Mouse (Mus musculus) ES-E14 (cell line): ENCODE measurements around the gene Rptn. TPM values are rescaled to one million over a fixed set of nuclear protein-coding genes. Genes with fewer than 3 reads are reported as not detected.
"Not testable (repeated sequence)": the region's sequence is repeated elsewhere in the genome, so short reads cannot be mapped to it uniquely, and the experiment has no call there.

Experiments used
- DNase-seq: peaks from one replicate; pipeline ENCODE4 v3.0.0-alpha.2; 2013; ENCODE audit warnings: low read depth, low spot score
- H3K27ac ChIP-seq: 2 replicates; pipeline ENCODE4 v1.5.1; 2012; ENCODE audit warnings: low read depth, mild to moderate bottlenecking, low read length, moderate library complexity, mixed read lengths; ENCODE audit not compliant: poor library complexity, insufficient read depth, severe bottlenecking
- H3K36me3 ChIP-seq: 2 replicates; pipeline ENCODE4 v1.6.1; 2012; ENCODE audit warnings: mild to moderate bottlenecking, low read length, moderate library complexity, mixed read lengths; ENCODE audit not compliant: control insufficient read depth, poor library complexity, insufficient read depth, severe bottlenecking
- H3K4me1 ChIP-seq, 2 experiments: fragments of 150-350 bp in 1 of 2; sonication (generic) in 1 of 2; 2 replicates each; pipeline ENCODE4 v1.6.1; 2012; ENCODE audit warnings: low read length in 2 of 2, mild to moderate bottlenecking in 1 of 2, mixed read lengths in 1 of 2; ENCODE audit not compliant: control insufficient read depth in 2 of 2, insufficient read depth in 2 of 2, poor library complexity in 1 of 2
- H3K4me3 ChIP-seq, 2 experiments: fragments of 150-350 bp in 1 of 2; sonication (generic) in 1 of 2; 2 replicates each; pipeline ENCODE4 v1.5.1; 2012; ENCODE audit warnings: low read length in 2 of 2, low read depth in 1 of 2, mild to moderate bottlenecking in 1 of 2, mixed read lengths in 1 of 2; ENCODE audit not compliant: insufficient read depth in 1 of 2, poor library complexity in 1 of 2, severe bottlenecking in 1 of 2
- H3K9ac ChIP-seq: 2 replicates; pipeline ENCODE4 v1.6.1; 2012; ENCODE audit warnings: low read depth, mild to moderate bottlenecking, low read length, mixed read lengths; ENCODE audit not compliant: poor library complexity, insufficient read depth, severe bottlenecking
- H3K9me3 ChIP-seq: fragments of 150-350 bp; sonication (generic); 2 replicates; pipeline ENCODE4 v1.6.1; 2012; ENCODE audit warnings: low read depth, mild to moderate bottlenecking, low read length; ENCODE audit not compliant: control insufficient read depth, insufficient read depth
- CHD2 ChIP-seq: IDR thresholded peaks from 2 replicates; pipeline ENCODE4 v1.6.1; 2014; ENCODE audit warnings: mild to moderate bottlenecking, low read depth, low read length, inconsistent platforms
- HCFC1 ChIP-seq: IDR thresholded peaks from 2 replicates; pipeline ENCODE4 v1.6.1; 2012; ENCODE audit warnings: low read length, inconsistent platforms, borderline replicate concordance; ENCODE audit not compliant: insufficient read depth
- MAFK ChIP-seq: IDR thresholded peaks from 2 replicates; pipeline ENCODE4 v1.6.1; 2014; ENCODE audit warnings: mild to moderate bottlenecking, low read depth, low read length, inconsistent platforms; ENCODE audit not compliant: insufficient read depth
- ZC3H11A ChIP-seq: IDR thresholded peaks from 2 replicates; pipeline ENCODE4 v1.6.1; 2012; ENCODE audit warnings: low read depth, mild to moderate bottlenecking, inconsistent platforms, low read length, borderline replicate concordance
- ZNF384 ChIP-seq: IDR thresholded peaks from 2 replicates; pipeline ENCODE4 v1.6.1; 2012; ENCODE audit warnings: low read depth, low read length, inconsistent platforms
- in situ Hi-C, 2 experiments: fragments of 600-800 bp; cut with MboI; formaldehyde crosslinking; loops; one replicate each; pipeline ENCODE4 v1.15.1; 2025; ENCODE audit warnings: low sequenced_read_pairs in 2 of 2, inconsistent platforms in 1 of 2; ENCODE audit not compliant: unreplicated experiment in 2 of 2
- total RNA-seq: library from RNA; depleted of rRNA; stranded (reverse); fragments of 300-350 nt; gene quantifications from 2 replicates; pipeline ENCODE4 v1.2.3, GENCODE M21; 2012; rRNA removed

Rptn gene
- total RNA-seq, 1 experiment: not detected

GRCm38 (mm10) chr3:93445165-93445705 lies 51.7 kb downstream of the Rptn start:
- TF ChIP-seq HCFC1 (no peak), ZNF384 (no peak)
- Histone ChIP-seq H3K36me3 (no peaks in the 10 kb centered on the region), H3K27ac (no peak overlapping the region), H3K4me1 (peaks cover 0 to 5% of the 10 kb centered on the region in 2 experiments; a peak in 1 of 4 replicates), H3K9me3 (no peaks in the 10 kb centered on the region), H3K4me3 (peak overlapping the region; percentile 54 to 55; a peak in 2 of 4 replicates), H3K9ac (no peak overlapping the region)
- peak; percentile 36 for DNase-seq
- in situ Hi-C loops: no loop called here

- peak overlapping the region; percentile 50; the same call in 1 of the 2 replicates for H3K9ac ChIP-seq
- TF ChIP-seq MAFK: no peak
- TF ChIP-seq ZC3H11A: no peak
- no peak for TF ChIP-seq ZNF384
- TF ChIP-seq CHD2: no peak
- no peak for TF ChIP-seq HCFC1
- no peak overlapping the region for H3K27ac ChIP-seq
- H3K4me1 ChIP-seq: peaks cover 0 to 5% of the 10 kb centered on the region in 2 experiments; a peak in 1 of 4 replicates
- H3K9me3 ChIP-seq: no peaks in the 10 kb centered on the region
- peak; percentile 35 for DNase-seq
- peak overlapping the region; percentile 40 to 60 for H3K4me3 ChIP-seq
- in situ Hi-C loops: no loop called here
- no peaks in the 10 kb centered on the region for H3K36me3 ChIP-seq
Measured at GRCm38 (mm10) chr3:93446128-93446755, 52.7 kb downstream of the Rptn start.

- H3K27ac ChIP-seq, DNase-seq, H3K4me1 ChIP-seq, H3K9me3 ChIP-seq, in situ Hi-C loops, H3K36me3 ChIP-seq: not testable (repeated sequence)
- H3K9ac ChIP-seq: peak overlapping the region; percentile 50
- H3K4me3 ChIP-seq: peak overlapping the region; percentile 40 to 60
Measured at GRCm38 (mm10) chr3:93446756-93447137, 53.2 kb downstream of the Rptn start.

- no peak for TF ChIP-seq HCFC1
- TF ChIP-seq CHD2: no peak
- no peak for TF ChIP-seq ZNF384
- TF ChIP-seq ZC3H11A: no peak
- no peak for TF ChIP-seq MAFK
- in situ Hi-C loops: no loop called here
- Histone ChIP-seq H3K36me3 (no peaks in the 10 kb centered on the region), H3K9ac (peak overlapping the region; percentile 50), H3K27ac (no peak overlapping the region), H3K4me3 (peak overlapping the region; percentile 40 to 60), H3K4me1 (peaks cover 0 to 5% of the 10 kb centered on the region in 2 experiments; a peak in 1 of 4 replicates), H3K9me3 (no peaks in the 10 kb centered on the region)
- peak; percentile 57 for DNase-seq
Measured at GRCm38 (mm10) chr3:93447138-93447841, 53.8 kb downstream of the Rptn start.

Other genes starting within 250 kb of the Rptn start
- gene Crnn, start 248.9 kb upstream of the Rptn start, total RNA-seq: not detected in 2 replicates
- not detected in 2 replicates for gene Flg2, start 196.4 kb upstream of the Rptn start, total RNA-seq
- 0.16 TPM in 1 of 2 replicates, not detected in the other for gene Flg, start 120.2 kb upstream of the Rptn start, total RNA-seq
- gene Hrnr, start 74.0 kb upstream of the Rptn start, total RNA-seq: not detected in 2 replicates
- gene Tchh, start 48.6 kb downstream of the Rptn start, total RNA-seq: 0.58 and 1.3 TPM in 2 replicates
- not detected in 2 replicates for gene Tchhl1, start 75.1 kb downstream of the Rptn start, total RNA-seq
- gene S100a11, start 126.8 kb downstream of the Rptn start, total RNA-seq: 14.4 and 37.2 TPM in 2 replicates
- gene S100a10, start 161.4 kb downstream of the Rptn start, total RNA-seq: 152 and 388 TPM in 2 replicates